Mouse (Mus musculus): ENCODE measurements around the gene Fam98b. TPM values are rescaled to one million over a fixed set of nuclear protein-coding genes. Genes with fewer than 3 reads are reported as not detected.

Fam98b gene
- 9.2 and 10.2 TPM in 2 replicates for polyA plus RNA-seq (2014; fragmentation: Nextera tagmentation; extraction: Ambion mirVana)

DNA sequence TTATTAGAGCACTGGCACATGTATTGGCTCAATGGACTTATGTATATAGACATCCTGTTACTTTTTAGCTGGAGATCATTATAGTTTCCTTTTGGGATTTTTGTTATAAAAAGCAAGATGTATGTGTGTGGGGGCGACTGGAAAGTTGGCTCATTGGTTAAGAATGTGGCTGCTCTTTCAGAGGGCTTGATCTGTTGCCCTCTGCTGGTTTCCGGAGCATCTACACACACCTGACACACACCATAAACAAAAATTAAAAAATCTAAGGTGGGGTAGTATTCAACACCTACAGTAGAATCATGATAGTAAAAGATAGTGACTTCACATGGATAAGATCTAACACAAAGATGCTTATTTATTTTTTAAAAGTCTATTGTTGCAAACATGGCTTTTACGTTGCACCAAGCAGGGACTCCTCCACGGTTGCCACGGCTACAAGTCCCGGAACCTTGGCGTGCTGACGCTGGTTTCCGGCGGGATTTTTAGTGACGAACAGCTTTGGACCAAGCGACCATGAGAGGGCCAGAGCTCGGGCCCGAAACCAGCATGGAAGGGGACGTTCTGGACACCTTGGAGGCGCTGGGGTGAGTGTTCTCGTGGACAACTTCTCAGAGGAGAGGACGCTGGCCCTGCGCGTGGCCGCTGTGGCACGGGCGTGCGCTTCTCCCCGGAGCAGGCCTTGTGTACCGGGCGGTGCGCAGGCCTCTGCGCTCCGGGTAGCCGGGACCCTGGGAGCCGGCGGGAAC lies at the start of gene Fam98b:
TSS of gene Fam98b (plus strand) at position 485 of the 746 bp plus-strand sequence.
- Histone ChIP-seq H3K36me3 (ENCODE audit: control insufficient read depth, insufficient read depth, low read length) (no peaks in the 10 kb centered on the region), H3K4me3 (ENCODE audit: low read depth, low read length) (peak within 1 kb of the TSS; percentile 89), H3K4me1 (replicated peaks; ENCODE audit: control insufficient read depth, insufficient read depth, low read length) (no peaks in the 10 kb centered on the region), H3K4me2 (ENCODE audit: low read depth, low read length, severe bottlenecking) (peak within 1 kb of the TSS; percentile 63), H3K27ac (ENCODE audit: low read depth, low read length) (peak within 1 kb of the TSS; percentile 86), H3K27me3 (ENCODE audit: control insufficient read depth, insufficient read depth, low read length) (no peaks in the 10 kb centered on the region), H3K9me3 (ENCODE audit: control insufficient read depth, low read length) (no peaks in the 10 kb centered on the region), H3K9ac (ENCODE audit: low read length) (peak within 1 kb of the TSS; percentile 96)
- under 1% methylated on average over 33 of the region's 33 CpGs for whole genome bisulfite sequencing
- peak; percentile 94 for DNase-seq (ENCODE audit: low spot score)
- peak; percentile 96 for ATAC-seq (replicated peaks; ENCODE audit: low FRiP score)

DNA sequence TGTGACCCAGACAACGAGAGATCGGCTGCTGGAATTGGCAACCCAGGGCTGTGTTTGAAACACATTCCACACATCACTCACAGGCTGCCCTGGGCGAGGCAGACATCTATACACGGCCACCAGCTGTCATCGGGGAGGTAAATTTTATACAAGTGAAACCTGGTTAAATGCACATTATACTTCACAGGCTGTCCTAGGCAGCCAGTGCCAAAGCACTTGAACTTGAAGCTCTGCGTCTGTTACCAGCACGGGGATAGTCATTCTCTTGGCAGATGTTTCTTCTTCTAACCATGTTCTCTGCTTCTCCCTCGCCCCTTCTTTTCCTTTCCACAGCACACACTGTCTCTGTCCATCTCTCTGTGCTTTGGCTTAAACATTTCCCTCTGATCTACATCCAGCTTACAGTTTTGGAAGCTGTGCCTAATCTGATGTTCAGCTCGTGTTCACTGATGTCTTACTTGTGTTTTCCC lies 48.6 kb upstream of the Fam98b start:
- Histone ChIP-seq H3K9me3 (ENCODE audit: control insufficient read depth, low read length) (no peaks in the 10 kb centered on the region), H3K27ac (ENCODE audit: low read depth, low read length) (no peak overlapping the region), H3K27me3 (ENCODE audit: control insufficient read depth, insufficient read depth, low read length) (no peaks in the 10 kb centered on the region), H3K4me1 (replicated peaks; ENCODE audit: control insufficient read depth, insufficient read depth, low read length) (0 out of 2 replicates have a peak, but pooled peaks cover 2% of the 10 kb centered on the region), H3K4me3 (ENCODE audit: low read depth, low read length) (no peak overlapping the region), H3K4me2 (ENCODE audit: low read depth, low read length, severe bottlenecking) (no peak overlapping the region), H3K9ac (ENCODE audit: low read length) (no peak overlapping the region), H3K36me3 (ENCODE audit: control insufficient read depth, insufficient read depth, low read length) (no peaks in the 10 kb centered on the region)
- 47% methylated on average over 9 of the region's 9 CpGs for WGBS
- ATAC-seq (replicated peaks; ENCODE audit: low FRiP score) = no peak
- no peak for DNase-seq (ENCODE audit: low spot score)

DNA sequence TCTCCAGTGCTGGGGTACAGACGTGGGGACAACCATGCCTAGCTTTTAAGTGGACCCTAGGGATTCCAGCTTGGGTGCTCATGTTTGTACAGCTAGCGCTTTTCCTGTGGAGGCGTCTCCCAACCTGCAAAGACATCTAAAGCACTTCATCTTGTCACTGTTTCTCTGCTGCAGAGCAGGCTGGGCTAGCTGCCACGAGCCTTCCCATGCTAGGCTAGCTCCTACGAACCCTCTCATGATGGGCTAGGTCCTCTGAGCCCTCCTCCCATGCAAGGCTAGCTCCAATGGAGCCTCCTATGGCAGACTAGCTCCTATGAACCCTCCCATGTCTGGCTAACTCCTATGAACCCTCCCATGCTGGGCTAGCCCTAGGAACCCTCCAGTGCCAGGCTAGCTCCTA lies 46.2 kb upstream of the Fam98b start:
- Histone ChIP-seq H3K4me3 (ENCODE audit: low read depth, low read length) (no peak overlapping the region), H3K4me2 (ENCODE audit: low read depth, low read length, severe bottlenecking) (no peak overlapping the region), H3K27ac (ENCODE audit: low read depth, low read length) (no peak overlapping the region), H3K4me1 (replicated peaks; ENCODE audit: control insufficient read depth, insufficient read depth, low read length) (0 out of 2 replicates have a peak, but pooled peaks cover 2% of the 10 kb centered on the region), H3K27me3 (ENCODE audit: control insufficient read depth, insufficient read depth, low read length) (no peaks in the 10 kb centered on the region), H3K9me3 (ENCODE audit: control insufficient read depth, low read length) (no peaks in the 10 kb centered on the region; the same call in 1 of the 2 replicates), H3K36me3 (ENCODE audit: control insufficient read depth, insufficient read depth, low read length) (no peaks in the 10 kb centered on the region), H3K9ac (ENCODE audit: low read length) (no peak overlapping the region)
- no peak for ATAC-seq (replicated peaks; ENCODE audit: low FRiP score)
- no peak for DNase-seq (ENCODE audit: low spot score)
- WGBS = 82% methylated on average over 5 of the region's 5 CpGs

DNA sequence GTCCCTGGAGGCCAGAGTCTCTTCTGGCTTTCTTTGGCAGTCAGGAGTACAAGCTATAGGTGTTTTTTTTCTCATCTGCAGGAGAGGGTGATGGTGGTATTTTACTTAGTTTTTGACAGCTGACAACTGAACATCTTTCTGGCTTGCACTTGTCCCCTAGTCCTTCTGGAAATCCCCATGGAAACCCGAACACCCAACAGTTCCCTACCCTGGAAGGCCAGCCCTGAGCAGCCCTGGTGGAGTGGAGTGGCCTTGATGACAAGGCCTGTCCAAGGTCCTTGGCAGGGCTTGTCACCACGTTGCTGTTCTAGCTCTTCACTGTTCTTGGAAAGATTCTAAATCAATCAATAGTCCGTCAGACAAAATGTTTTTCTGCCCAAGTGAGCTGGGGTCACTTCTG lies 45.0 kb upstream of the Fam98b start:
- no peak overlapping the region for H3K4me3 ChIP-seq (ENCODE audit: low read depth, low read length)
- no peak overlapping the region for H3K4me2 ChIP-seq (ENCODE audit: low read depth, low read length, severe bottlenecking)
- H3K27me3 ChIP-seq (ENCODE audit: control insufficient read depth, insufficient read depth, low read length) = no peaks in the 10 kb centered on the region
- H3K9me3 ChIP-seq (ENCODE audit: control insufficient read depth, low read length) = no peaks in the 10 kb centered on the region; the same call in 1 of the 2 replicates
- no peaks in the 10 kb centered on the region for H3K36me3 ChIP-seq (ENCODE audit: control insufficient read depth, insufficient read depth, low read length)
- 0 out of 2 replicates have a peak, but pooled peaks cover 2% of the 10 kb centered on the region for H3K4me1 ChIP-seq (replicated peaks; ENCODE audit: control insufficient read depth, insufficient read depth, low read length)
- ATAC-seq (replicated peaks; ENCODE audit: low FRiP score) (no peak), DNase-seq (ENCODE audit: low spot score) (no peak)
- whole genome bisulfite sequencing = 77% methylated on average over 3 of the region's 3 CpGs
- H3K9ac ChIP-seq (ENCODE audit: low read length) = no peak overlapping the region
- H3K27ac ChIP-seq (ENCODE audit: low read depth, low read length) = no peak overlapping the region

DNA sequence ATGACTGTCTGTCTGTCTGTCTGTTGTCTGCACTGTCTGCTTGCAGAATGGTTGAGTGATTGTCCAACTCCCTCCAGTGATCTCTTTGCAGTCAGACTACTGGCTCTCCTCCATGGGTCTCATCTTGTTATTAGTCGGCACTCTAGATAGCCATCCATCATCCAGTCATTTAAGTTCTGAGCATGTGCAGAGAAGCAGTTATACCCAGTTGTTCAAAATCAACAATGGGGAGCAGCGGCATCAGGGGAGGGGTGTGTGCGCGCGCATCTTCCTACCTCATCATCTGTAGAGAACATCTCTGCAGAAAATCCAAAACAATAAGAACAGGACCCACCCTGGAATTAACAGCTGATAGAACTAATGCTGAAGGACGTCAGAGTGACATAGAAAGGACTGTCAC lies 44.5 kb upstream of the Fam98b start:
- WGBS = 91% methylated on average over 6 of the region's 6 CpGs
- ATAC-seq (replicated peaks; ENCODE audit: low FRiP score) = no peak

DNA sequence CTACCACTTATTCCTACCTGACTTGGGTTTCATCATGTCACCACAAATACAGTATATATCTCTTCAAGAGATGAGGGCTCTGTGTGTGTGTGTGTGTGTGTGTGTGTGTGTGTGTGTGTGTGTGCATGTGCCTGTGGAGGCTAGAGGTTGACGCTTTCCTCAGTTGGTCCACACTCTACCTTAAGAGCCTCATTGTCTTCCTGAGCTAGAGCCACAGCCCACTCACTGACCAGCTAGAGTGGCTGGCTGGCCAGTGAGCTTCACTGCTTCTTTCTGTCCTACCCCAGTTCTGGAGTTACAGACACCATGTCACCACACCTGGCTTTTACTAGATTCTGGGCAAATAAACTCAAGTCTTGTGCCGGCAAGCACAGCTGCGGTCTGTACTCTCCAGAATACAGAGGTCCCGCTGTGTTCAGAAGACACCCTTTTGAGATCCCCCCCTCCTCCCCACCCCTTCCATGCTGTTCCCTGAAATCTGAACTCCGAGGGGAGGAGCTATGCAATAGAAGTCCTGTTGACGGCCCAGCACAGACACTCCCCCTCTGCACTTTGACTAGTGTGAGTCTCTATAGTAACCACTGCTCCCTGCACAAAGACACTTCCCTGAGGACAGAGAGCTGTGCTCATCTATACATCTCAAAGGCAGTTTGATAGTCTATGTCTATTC lies 39.0 kb upstream of the Fam98b start:
- H3K27ac ChIP-seq (ENCODE audit: low read depth, low read length) = 0 out of 2 replicates have a peak overlapping the region, but pooled peaks have one; percentile 39

More for the DNA sequence above, 44.5 kb upstream of the Fam98b start:
- no peak for DNase-seq (ENCODE audit: low spot score)
- Histone ChIP-seq H3K9ac (ENCODE audit: low read length) (no peak overlapping the region), H3K9me3 (ENCODE audit: control insufficient read depth, low read length) (no peaks in the 10 kb centered on the region; the same call in 1 of the 2 replicates), H3K27ac (ENCODE audit: low read depth, low read length) (no peak overlapping the region), H3K36me3 (ENCODE audit: control insufficient read depth, insufficient read depth, low read length) (no peaks in the 10 kb centered on the region), H3K4me2 (ENCODE audit: low read depth, low read length, severe bottlenecking) (no peak overlapping the region), H3K27me3 (ENCODE audit: control insufficient read depth, insufficient read depth, low read length) (no peaks in the 10 kb centered on the region), H3K4me1 (replicated peaks; ENCODE audit: control insufficient read depth, insufficient read depth, low read length) (0 out of 2 replicates have a peak, but pooled peaks cover 2% of the 10 kb centered on the region), H3K4me3 (ENCODE audit: low read depth, low read length) (no peak overlapping the region)

DNA sequence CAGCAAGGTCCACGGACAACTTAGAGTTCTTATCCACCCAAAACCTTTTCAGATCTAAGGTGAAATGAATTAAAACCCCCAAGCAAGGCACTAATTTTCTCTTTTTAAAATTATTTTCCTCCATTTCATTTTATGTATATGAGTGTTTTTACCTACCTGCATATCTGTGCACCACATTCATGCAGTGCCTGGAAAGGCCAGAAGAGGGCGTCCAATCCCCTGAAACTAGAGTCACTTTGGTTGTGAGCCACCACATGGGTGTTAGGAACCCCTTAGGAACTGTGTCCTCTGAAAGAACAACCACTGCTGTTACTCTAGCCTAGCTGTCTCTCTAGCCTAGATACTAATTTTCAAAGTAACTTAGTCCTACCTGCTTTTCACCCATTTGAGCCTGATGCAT lies 33.4 kb upstream of the Fam98b start:
- ATAC-seq (replicated peaks; ENCODE audit: low FRiP score) (no peak), DNase-seq (ENCODE audit: low spot score) (no peak)
- Histone ChIP-seq H3K27me3 (ENCODE audit: control insufficient read depth, insufficient read depth, low read length) (no peaks in the 10 kb centered on the region), H3K4me1 (replicated peaks; ENCODE audit: control insufficient read depth, insufficient read depth, low read length) (no peaks in the 10 kb centered on the region; the same call in 1 of the 2 replicates), H3K36me3 (ENCODE audit: control insufficient read depth, insufficient read depth, low read length) (no peaks in the 10 kb centered on the region), H3K4me3 (ENCODE audit: low read depth, low read length) (no peak overlapping the region), H3K9ac (ENCODE audit: low read length) (no peak overlapping the region), H3K4me2 (ENCODE audit: low read depth, low read length, severe bottlenecking) (no peak overlapping the region), H3K9me3 (ENCODE audit: control insufficient read depth, low read length) (no peaks in the 10 kb centered on the region), H3K27ac (ENCODE audit: low read depth, low read length) (no peak overlapping the region)
- WGBS = 67% methylated on average over 2 of the region's 2 CpGs

More for the DNA sequence above, 39.0 kb upstream of the Fam98b start:
- H3K27me3 ChIP-seq (ENCODE audit: control insufficient read depth, insufficient read depth, low read length) = no peaks in the 10 kb centered on the region
- ATAC-seq (replicated peaks; ENCODE audit: low FRiP score) (peak; percentile 97), DNase-seq (ENCODE audit: low spot score) (peak; percentile 72)
- peak overlapping the region; percentile 40 for H3K4me2 ChIP-seq (ENCODE audit: low read depth, low read length, severe bottlenecking)
- WGBS = 3% methylated on average over 6 of the region's 6 CpGs
- no peak overlapping the region for H3K4me3 ChIP-seq (ENCODE audit: low read depth, low read length)
- no peaks in the 10 kb centered on the region; the same call in 1 of the 2 replicates for H3K9me3 ChIP-seq (ENCODE audit: control insufficient read depth, low read length)
- H3K9ac ChIP-seq (ENCODE audit: low read length) = no peak overlapping the region; the same call in 1 of the 2 replicates
- peaks cover 7% of the 10 kb centered on the region; the same call in 1 of the 2 replicates for H3K4me1 ChIP-seq (replicated peaks; ENCODE audit: control insufficient read depth, insufficient read depth, low read length)
- no peaks in the 10 kb centered on the region for H3K36me3 ChIP-seq (ENCODE audit: control insufficient read depth, insufficient read depth, low read length)

DNA sequence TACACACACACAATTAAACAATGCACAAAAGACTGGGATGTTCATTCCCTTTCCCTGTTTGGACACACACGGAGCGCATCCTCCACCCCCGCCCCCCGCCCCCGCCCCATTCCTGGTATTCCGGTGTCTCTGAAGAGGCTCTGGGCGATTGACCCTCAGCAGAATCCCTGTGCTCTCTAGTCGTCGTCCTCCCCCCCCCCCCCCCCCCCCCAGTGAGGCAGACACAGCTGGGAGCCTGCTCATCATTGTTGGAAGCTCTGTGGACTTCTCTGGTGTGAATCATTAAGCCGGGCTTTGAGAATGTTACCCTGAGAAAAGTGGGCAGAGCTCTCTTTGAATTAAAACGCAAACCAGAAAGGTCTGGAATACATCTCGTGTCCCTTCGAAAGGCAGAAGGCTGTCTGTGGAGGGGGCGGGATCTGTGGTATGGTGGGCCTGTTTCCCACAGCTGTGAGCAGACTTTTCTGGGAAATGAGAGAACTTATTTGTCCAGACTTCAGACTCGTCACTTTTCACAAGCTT lies 31.8 kb upstream of the Fam98b start:
- Histone ChIP-seq H3K4me2 (ENCODE audit: low read depth, low read length, severe bottlenecking) (no peak overlapping the region), H3K4me3 (ENCODE audit: low read depth, low read length) (no peak overlapping the region)

More for the DNA sequence above, 31.8 kb upstream of the Fam98b start:
- no peak for DNase-seq (ENCODE audit: low spot score)
- peak; percentile 51; the same call in 1 of the 2 replicates for ATAC-seq (replicated peaks; ENCODE audit: low FRiP score)
- no peaks in the 10 kb centered on the region; the same call in 1 of the 2 replicates for H3K4me1 ChIP-seq (replicated peaks; ENCODE audit: control insufficient read depth, insufficient read depth, low read length)
- H3K9me3 ChIP-seq (ENCODE audit: control insufficient read depth, low read length) = no peaks in the 10 kb centered on the region
- H3K27ac ChIP-seq (ENCODE audit: low read depth, low read length) = no peak overlapping the region
- 10% methylated on average over 15 of the region's 15 CpGs for WGBS
- H3K9ac ChIP-seq (ENCODE audit: low read length) = no peak overlapping the region
- no peaks in the 10 kb centered on the region for H3K27me3 ChIP-seq (ENCODE audit: control insufficient read depth, insufficient read depth, low read length)
- no peaks in the 10 kb centered on the region for H3K36me3 ChIP-seq (ENCODE audit: control insufficient read depth, insufficient read depth, low read length)

Data from forebrain, embryonic 11.5 days (tissue).